Mouse (Mus musculus): ENCODE data around the gene Tcf25. TPM values are rescaled to one million over a fixed set of nuclear protein-coding genes. Genes with fewer than 3 reads are reported as not detected.
A peak's percentile ranks its signal among the peaks of the same experiment; 100 is the strongest.

Gene Tcf25
- polyA plus RNA-seq, 1 experiment from 2014 or later, result 50.6 TPM

DNA sequence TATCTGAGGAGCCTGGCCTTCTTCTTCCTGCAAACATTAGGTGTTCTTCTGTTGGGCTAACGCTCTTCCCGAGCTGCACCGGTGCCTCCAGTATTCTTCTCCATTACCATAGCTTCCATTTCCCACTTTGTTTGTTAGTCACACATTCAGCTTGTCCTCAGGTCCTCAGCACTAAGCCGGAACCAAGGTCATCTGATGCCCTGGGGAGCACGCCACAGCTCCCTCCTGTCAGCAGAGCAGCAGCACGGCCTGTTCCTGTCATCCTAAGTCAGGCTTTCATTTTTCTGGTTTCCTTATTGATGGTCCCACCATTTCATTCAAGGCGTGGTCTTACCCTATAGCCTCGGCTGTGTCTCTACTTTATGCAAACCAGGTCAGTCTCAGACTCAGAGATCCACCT lies 14.2 kb downstream of the Tcf25 start:
- H3K4me2 ChIP-seq, result no peak overlapping the region
- peaks cover 98% of the 10 kb centered on the region for H3K36me3 ChIP-seq (replicated peaks)
- no peak overlapping the region for H3K4me3 ChIP-seq (replicated peaks)
- no peaks in the 10 kb centered on the region for H3K4me1 ChIP-seq (replicated peaks)
- no peaks in the 10 kb centered on the region for H3K27me3 ChIP-seq
- no peak overlapping the region for H3K9ac ChIP-seq
- no peaks in the 10 kb centered on the region for H3K9me3 ChIP-seq (replicated peaks)
- ATAC-seq (ENCODE audit: insufficient read depth), result no peak
- 72% methylated on average over 8 of the region's 8 CpGs for WGBS (ENCODE audit: insufficient replicate concordance)
- no peak overlapping the region for H3K27ac ChIP-seq (replicated peaks)

DNA sequence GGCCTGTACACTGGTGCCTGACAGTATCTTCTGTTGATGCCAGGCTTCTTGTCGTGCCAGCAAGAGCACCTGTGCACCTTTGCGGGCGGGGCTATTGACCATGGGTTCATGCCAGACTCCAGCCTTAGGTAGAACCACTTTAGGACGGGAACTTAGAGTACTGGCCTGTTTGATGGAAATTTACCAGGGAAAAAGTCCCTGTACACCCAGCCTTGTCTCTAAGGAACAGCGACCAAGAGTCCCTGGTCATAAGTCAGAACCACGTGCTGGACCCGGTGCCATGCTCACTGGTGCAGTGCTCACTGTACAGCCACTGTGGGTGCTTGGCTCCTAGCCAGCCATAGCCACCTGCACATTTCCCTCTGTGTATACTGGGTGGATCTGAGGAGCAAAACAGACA lies 15.5 kb downstream of the Tcf25 start:
- ATAC-seq (ENCODE audit: insufficient read depth), result no peak
- peaks cover 98% of the 10 kb centered on the region for H3K36me3 ChIP-seq (replicated peaks)
- H3K27me3 ChIP-seq, result no peaks in the 10 kb centered on the region
- no peak overlapping the region for H3K27ac ChIP-seq (replicated peaks)
- no peaks in the 10 kb centered on the region for H3K9me3 ChIP-seq (replicated peaks)
- H3K4me3 ChIP-seq (replicated peaks), result no peak overlapping the region
- 80% methylated on average over 7 of the region's 7 CpGs for WGBS (ENCODE audit: insufficient replicate concordance)
- H3K4me2 ChIP-seq, result no peak overlapping the region
- no peaks in the 10 kb centered on the region for H3K4me1 ChIP-seq (replicated peaks)
- H3K9ac ChIP-seq, result no peak overlapping the region

DNA sequence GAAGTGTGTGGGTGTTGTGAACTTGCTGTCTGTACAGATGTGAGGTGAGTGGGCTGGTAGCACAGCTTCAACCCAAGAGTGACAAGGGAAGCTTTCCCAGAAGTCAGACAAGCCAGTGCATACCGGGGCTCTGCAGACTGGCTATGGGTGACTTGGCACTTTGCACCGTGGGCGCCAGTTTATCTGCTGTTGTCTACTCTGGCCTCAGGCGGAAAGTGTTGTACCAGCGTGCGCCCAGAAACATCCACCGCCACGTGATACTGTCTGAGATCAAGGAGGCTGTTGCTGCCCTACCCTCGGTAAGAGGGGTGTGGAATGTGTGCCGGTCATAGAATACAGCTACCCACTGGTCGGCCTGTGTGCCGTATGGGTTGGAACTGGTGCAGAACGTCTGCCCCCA lies 24.8 kb downstream of the Tcf25 start:
- Histone ChIP-seq H3K4me3 (replicated peaks) (no peak overlapping the region), H3K36me3 (replicated peaks) (peaks cover 85% of the 10 kb centered on the region), H3K4me2 (no peak overlapping the region), H3K9me3 (replicated peaks) (no peaks in the 10 kb centered on the region), H3K4me1 (replicated peaks) (no peaks in the 10 kb centered on the region), H3K9ac (no peak overlapping the region), H3K27me3 (no peaks in the 10 kb centered on the region), H3K27ac (replicated peaks) (no peak overlapping the region)
- ATAC-seq (ENCODE audit: insufficient read depth), result no peak
- WGBS (ENCODE audit: insufficient replicate concordance), result 79% methylated on average over 13 of the region's 13 CpGs

DNA sequence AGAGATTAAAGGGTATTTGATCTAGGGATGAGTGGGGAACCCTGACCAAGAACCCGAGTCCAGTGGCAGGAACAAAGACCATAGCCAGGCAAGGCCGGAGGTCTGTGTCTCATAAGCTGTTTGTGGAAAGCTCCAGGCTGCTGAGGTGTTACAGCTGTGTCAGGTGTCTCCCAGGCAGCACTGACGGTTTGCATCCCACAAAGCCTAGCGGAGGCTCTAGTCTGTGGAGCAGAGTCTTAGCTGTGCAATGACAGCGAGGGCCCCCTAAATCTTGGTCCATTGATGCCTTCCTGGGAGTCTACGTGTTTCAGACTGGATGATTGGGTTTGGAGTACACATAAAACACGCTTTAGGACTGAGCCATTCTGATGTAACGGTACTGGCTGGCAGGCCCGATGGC lies 28.4 kb downstream of the Tcf25 start:
- Histone ChIP-seq H3K4me1 (replicated peaks) (peaks cover 7% of the 10 kb centered on the region), H3K9me3 (replicated peaks) (no peaks in the 10 kb centered on the region), H3K27me3 (no peaks in the 10 kb centered on the region), H3K9ac (no peak overlapping the region), H3K4me2 (no peak overlapping the region), H3K27ac (replicated peaks) (no peak overlapping the region), H3K4me3 (replicated peaks) (no peak overlapping the region), H3K36me3 (replicated peaks) (peaks cover 51% of the 10 kb centered on the region)
- no peak for ATAC-seq (ENCODE audit: insufficient read depth)
- 79% methylated on average over 9 of the region's 9 CpGs for WGBS (ENCODE audit: insufficient replicate concordance)

DNA sequence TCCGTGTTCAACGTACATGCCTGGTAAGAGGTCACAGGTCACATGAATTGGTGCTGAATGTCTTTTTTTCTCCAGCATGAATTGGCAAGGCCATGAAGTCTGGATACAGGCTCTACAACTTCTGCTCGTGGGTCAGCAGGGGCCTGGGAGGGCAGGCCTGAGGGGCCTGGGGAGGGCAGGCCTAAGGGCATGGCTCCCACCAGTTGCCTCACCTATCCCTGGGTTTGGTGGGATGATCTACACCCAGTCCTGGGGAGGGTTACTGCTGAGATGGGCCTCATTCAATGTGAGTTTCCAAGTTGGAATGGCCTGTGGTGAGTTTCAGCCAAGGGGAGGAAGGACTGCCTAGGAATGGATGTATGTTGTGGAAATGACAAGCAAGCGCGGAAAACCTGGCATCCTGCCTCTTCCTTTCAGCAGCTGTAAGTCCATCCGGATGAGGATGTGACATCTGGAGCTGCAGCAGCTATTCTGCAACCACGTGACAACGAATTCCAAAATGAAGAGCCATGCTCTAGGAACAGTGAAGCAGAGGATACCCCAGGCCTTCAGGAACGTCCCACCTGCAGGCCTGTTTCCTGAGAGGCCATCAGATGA lies 29.3 kb downstream of the Tcf25 start:
- Histone ChIP-seq H3K36me3 (replicated peaks) (peaks cover 43% of the 10 kb centered on the region), H3K9me3 (replicated peaks) (no peaks in the 10 kb centered on the region), H3K4me2 (no peak overlapping the region), H3K4me3 (replicated peaks) (no peak overlapping the region), H3K27ac (replicated peaks) (no peak overlapping the region), H3K27me3 (peaks cover 8% of the 10 kb centered on the region), H3K9ac (no peak overlapping the region), H3K4me1 (replicated peaks) (peaks cover 16% of the 10 kb centered on the region)
- ATAC-seq (ENCODE audit: insufficient read depth), result no peak
- 76% methylated on average over 9 of the region's 9 CpGs for WGBS (ENCODE audit: insufficient replicate concordance)

DNA sequence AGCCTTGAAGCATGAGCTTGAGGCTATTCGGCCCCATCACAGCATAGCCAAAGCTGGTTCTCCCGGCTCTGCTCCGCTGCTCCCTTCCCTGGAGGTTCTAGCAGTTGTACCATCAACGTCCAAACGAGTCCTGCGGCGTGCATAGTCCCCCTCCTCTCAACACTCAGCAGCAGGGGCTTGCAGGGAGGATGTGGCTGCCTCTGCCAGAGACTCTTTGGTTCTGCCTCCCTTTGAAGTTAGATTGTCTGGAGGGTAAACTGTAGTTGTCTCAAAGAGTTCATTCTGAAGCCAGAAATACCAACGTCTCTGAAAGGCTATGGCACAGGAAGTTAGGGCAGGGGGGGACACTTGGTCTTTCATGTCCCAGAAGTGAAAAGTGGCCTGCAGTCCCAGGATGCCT lies 31.0 kb downstream of the Tcf25 start:
- no peak overlapping the region for H3K9ac ChIP-seq
- no peak overlapping the region for H3K27ac ChIP-seq (replicated peaks)
- H3K4me2 ChIP-seq, result no peak overlapping the region
- no peak overlapping the region for H3K4me3 ChIP-seq (replicated peaks)
- H3K27me3 ChIP-seq, result peaks cover 20% of the 10 kb centered on the region
- H3K9me3 ChIP-seq (replicated peaks), result no peaks in the 10 kb centered on the region
- no peak for ATAC-seq (ENCODE audit: insufficient read depth)
- WGBS (ENCODE audit: insufficient replicate concordance), result 62% methylated on average over 8 of the region's 8 CpGs
- peaks cover 32% of the 10 kb centered on the region for H3K4me1 ChIP-seq (replicated peaks)
- H3K36me3 ChIP-seq (replicated peaks), result peaks cover 26% of the 10 kb centered on the region

DNA sequence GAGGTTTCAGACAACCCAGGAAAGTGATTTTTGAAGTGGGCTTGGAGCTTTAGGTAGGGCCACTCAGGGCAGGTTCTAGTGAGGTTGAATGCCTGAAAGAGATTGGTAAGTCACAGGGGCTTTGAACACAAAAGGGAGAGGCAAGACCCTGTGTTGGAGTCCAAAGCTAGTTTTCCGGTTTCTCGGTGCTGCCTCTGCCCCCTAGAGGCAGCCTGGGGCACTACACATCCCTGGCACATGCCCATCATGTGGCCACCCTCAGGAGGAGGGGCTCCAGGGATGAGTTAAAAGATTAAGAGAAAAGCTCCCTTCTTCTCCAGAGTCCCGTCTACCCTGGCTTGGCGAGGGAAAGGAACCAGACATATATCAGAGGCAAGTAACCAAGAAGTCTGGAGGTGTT lies 33.2 kb downstream of the Tcf25 start, which contains the start of gene Mc1r:
Gene Mc1r (plus strand): TSS at position 322 of the 400 bp plus-strand sequence.
- peaks cover 55% of the 10 kb centered on the region for H3K4me1 ChIP-seq (replicated peaks)
- H3K27me3 ChIP-seq, result peaks cover 43% of the 10 kb centered on the region
- H3K27ac ChIP-seq (replicated peaks), result no peak within 1 kb of the TSS
- ATAC-seq (ENCODE audit: insufficient read depth), result no peak
- no peak within 1 kb of the TSS for H3K4me3 ChIP-seq (replicated peaks)
- peaks cover 5% of the 10 kb centered on the region; the same call in 1 of the 2 replicates for H3K36me3 ChIP-seq (replicated peaks)
- H3K4me2 ChIP-seq, result peak within 1 kb of the TSS; percentile 29; the same call in 1 of the 2 replicates
- WGBS (ENCODE audit: insufficient replicate concordance), result 7% methylated on average over 4 of the region's 4 CpGs
- H3K9ac ChIP-seq, result no peak within 1 kb of the TSS
- no peaks in the 10 kb centered on the region for H3K9me3 ChIP-seq (replicated peaks)

DNA sequence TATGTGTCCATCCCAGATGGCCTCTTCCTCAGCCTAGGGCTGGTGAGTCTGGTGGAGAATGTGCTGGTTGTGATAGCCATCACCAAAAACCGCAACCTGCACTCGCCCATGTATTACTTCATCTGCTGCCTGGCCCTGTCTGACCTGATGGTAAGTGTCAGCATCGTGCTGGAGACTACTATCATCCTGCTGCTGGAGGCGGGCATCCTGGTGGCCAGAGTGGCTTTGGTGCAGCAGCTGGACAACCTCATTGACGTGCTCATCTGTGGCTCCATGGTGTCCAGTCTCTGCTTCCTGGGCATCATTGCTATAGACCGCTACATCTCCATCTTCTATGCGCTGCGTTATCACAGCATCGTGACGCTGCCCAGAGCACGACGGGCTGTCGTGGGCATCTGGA lies 34.1 kb downstream of the Tcf25 start:
- 66% methylated on average over 13 of the region's 13 CpGs for WGBS (ENCODE audit: insufficient replicate concordance)
- no peak for ATAC-seq (ENCODE audit: insufficient read depth)
- Histone ChIP-seq H3K4me1 (replicated peaks) (peaks cover 63% of the 10 kb centered on the region), H3K36me3 (replicated peaks) (no peaks in the 10 kb centered on the region), H3K4me2 (no peak overlapping the region), H3K4me3 (replicated peaks) (no peak overlapping the region), H3K9me3 (replicated peaks) (no peaks in the 10 kb centered on the region), H3K9ac (no peak overlapping the region), H3K27ac (replicated peaks) (no peak overlapping the region), H3K27me3 (peaks cover 51% of the 10 kb centered on the region)

DNA sequence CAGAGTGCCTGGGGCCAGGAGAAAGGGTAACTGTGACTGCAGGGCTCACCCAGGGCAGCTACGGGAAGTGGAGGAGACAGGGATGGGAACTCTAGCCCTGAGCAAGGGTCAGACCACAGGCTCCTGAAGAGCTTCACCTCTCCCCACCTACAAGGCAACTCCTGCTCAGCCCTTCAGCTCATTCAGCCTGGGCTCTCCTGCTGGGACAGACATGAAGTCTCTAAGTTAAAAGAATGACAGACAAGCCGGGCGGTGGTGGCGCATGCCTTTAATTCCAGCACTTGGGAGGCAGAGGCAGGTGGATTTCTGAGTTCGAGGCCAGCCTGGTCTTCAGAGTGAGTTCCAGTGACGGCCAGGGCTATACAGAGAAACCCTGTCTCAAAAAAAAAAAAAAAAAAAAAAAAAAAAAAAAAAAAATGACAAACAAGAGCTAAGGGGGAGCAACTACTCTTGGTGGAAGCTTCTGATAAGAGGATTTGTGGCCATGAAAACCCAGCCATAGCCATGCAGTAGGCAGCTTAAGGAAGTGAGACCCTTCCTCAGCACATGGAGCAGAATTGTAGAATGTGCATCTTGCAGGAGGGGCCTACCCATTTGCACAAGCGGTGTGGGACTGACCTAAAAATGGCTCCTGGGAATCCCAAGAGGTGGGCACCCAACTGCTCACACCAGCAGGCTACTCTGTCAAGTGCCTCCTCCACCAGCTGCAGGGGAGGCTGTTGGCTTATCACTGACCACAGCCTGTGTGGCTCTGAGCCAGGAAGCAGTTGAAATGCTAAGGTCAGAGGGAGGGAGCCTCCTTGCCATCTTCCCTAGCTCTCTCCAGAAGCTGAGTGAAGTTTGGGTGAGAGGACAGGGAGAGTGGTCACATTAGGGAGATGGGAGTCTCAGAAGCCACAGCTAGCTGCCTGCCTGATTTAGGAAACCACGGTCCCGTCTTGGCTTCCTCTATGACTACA lies 35.3 kb downstream of the Tcf25 start:
- no peak overlapping the region for H3K4me3 ChIP-seq (replicated peaks)
- H3K27me3 ChIP-seq, result peaks cover 64% of the 10 kb centered on the region
- H3K4me2 ChIP-seq, result peak overlapping the region; percentile 32
- peak; percentile 64 for ATAC-seq (ENCODE audit: insufficient read depth)
- no peaks in the 10 kb centered on the region for H3K36me3 ChIP-seq (replicated peaks)
- peaks cover 68% of the 10 kb centered on the region for H3K4me1 ChIP-seq (replicated peaks)
- no peak overlapping the region for H3K9ac ChIP-seq
- H3K27ac ChIP-seq (replicated peaks), result no peak overlapping the region
- WGBS (ENCODE audit: insufficient replicate concordance), result 32% methylated on average over 9 of the region's 9 CpGs
- H3K9me3 ChIP-seq (replicated peaks), result no peaks in the 10 kb centered on the region

DNA sequence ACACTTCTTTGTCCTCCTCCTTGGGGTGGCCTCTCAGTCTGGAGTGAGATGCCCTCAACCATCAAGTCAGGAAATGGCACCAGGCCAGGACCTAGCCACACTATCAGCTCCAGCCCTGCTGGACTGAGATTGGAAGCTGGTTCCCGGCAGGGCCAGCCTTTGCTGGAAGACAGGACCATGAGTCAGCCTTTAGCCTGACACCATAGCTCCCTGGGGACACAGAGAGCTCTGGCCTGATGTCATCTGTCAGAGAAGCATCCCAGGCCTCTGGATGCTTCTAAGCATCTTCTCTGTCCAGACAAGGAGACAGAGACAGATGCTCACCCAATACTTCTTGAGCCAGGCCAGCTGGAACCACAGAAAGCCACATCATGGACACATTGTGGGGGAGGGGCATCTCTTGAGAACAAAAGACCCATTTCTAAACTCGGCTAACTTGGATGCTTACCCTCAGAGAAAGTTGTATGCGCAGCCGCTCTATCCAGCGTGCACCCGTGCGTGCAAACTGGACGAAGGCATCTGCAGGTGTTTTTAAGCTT lies 36.6 kb downstream of the Tcf25 start:
- WGBS (ENCODE audit: insufficient replicate concordance), result 54% methylated on average over 8 of the region's 8 CpGs
- H3K4me2 ChIP-seq, result no peak overlapping the region
- H3K4me3 ChIP-seq (replicated peaks), result no peak overlapping the region
- peaks cover 69% of the 10 kb centered on the region for H3K27me3 ChIP-seq
- H3K4me1 ChIP-seq (replicated peaks), result peaks cover 73% of the 10 kb centered on the region
- no peaks in the 10 kb centered on the region for H3K36me3 ChIP-seq (replicated peaks)
- ATAC-seq (ENCODE audit: insufficient read depth), result no peak
- H3K9me3 ChIP-seq (replicated peaks), result no peaks in the 10 kb centered on the region
- H3K9ac ChIP-seq, result no peak overlapping the region
- no peak overlapping the region for H3K27ac ChIP-seq (replicated peaks)

DNA sequence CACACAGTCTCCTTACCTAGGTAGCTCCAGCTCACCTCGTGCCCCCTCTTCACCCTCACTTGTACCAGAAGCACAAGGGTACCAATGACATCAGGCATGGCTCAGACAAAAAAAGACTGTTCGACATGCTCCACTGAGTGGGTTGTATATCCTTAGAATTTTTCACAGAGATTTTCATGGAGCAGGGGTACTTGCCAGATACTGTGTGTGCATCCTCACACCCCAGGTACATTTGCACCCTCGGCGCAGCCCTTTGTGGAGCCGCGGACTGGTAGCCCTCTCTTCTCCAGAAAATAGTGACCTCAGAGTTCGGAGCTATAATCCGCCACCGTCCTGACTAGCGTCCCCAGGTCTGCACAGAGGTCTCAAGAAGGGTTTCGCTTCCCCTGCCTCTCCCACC lies 37.2 kb downstream of the Tcf25 start:
- H3K9ac ChIP-seq, result no peak overlapping the region
- H3K4me1 ChIP-seq (replicated peaks), result peaks cover 73% of the 10 kb centered on the region
- 12% methylated on average over 11 of the region's 11 CpGs for WGBS (ENCODE audit: insufficient replicate concordance)
- peaks cover 69% of the 10 kb centered on the region for H3K27me3 ChIP-seq
- H3K27ac ChIP-seq (replicated peaks), result no peak overlapping the region
- H3K4me3 ChIP-seq (replicated peaks), result peak overlapping the region; percentile 23
- H3K36me3 ChIP-seq (replicated peaks), result no peaks in the 10 kb centered on the region
- no peaks in the 10 kb centered on the region for H3K9me3 ChIP-seq (replicated peaks)
- no peak for ATAC-seq (ENCODE audit: insufficient read depth)
- H3K4me2 ChIP-seq, result peak overlapping the region; percentile 57

Data from liver, embryonic 15.5 days (tissue).